Mouse (Mus musculus) lung, embryonic 15.5 days (tissue): ENCODE data around the gene Nphs2. TPM values are rescaled to one million over a fixed set of nuclear protein-coding genes. Genes with fewer than 3 reads are reported as not detected.
"Not testable (repeated sequence)": the region's sequence is repeated elsewhere in the genome, so short reads cannot be mapped to it uniquely, and the experiment has no call there.

Experiments
- ATAC-seq: fragments of 200-750 bp; cut with Nextera tagmentation; 2 replicates; pipeline ENCODE4 v1.8.0; 2017; ENCODE audit warnings: moderate number of reproducible peaks, borderline replicate concordance; ENCODE audit not compliant: low FRiP score, low TSS enrichment; ENCODE audit errors: extremely low read depth
- H3K27ac ChIP-seq: fragments of 300-500 bp; sonication (generic); 2 replicates; pipeline ENCODE4 v1.5.1; 2015; ENCODE audit warnings: moderate library complexity, mild to moderate bottlenecking, inconsistent platforms
- H3K27me3 ChIP-seq: fragments of 300-500 bp; sonication (generic); 2 replicates; pipeline ENCODE4 v1.6.1; 2015; ENCODE audit warnings: inconsistent platforms
- H3K36me3 ChIP-seq: fragments of 300-500 bp; sonication (generic); 2 replicates; pipeline ENCODE4 v1.6.1; 2015; ENCODE audit warnings: inconsistent platforms
- H3K4me1 ChIP-seq: fragments of 300-500 bp; sonication (generic); 2 replicates; pipeline ENCODE4 v1.6.1; 2015; ENCODE audit warnings: inconsistent platforms
- H3K4me2 ChIP-seq: fragments of 300-500 bp; sonication (generic); 2 replicates; pipeline ENCODE4 v1.6.1; 2015; ENCODE audit warnings: inconsistent platforms, mild to moderate bottlenecking, moderate library complexity
- H3K4me3 ChIP-seq: fragments of 300-500 bp; sonication (generic); 2 replicates; pipeline ENCODE4 v1.5.1; 2015; ENCODE audit warnings: mild to moderate bottlenecking, inconsistent platforms
- H3K9ac ChIP-seq: fragments of 300-500 bp; sonication (generic); 2 replicates; pipeline ENCODE4 v1.6.1; 2015; ENCODE audit warnings: inconsistent platforms
- H3K9me3 ChIP-seq: fragments of 300-500 bp; sonication (generic); 2 replicates; pipeline ENCODE4 v1.6.1; 2016; ENCODE audit warnings: inconsistent platforms
- WGBS: fragments of 180-500 bp; shearing (Covaris S2); methylation state at CpG from one replicate; pipeline ENCODE4 v1.1.7; 2015; 5-methylcytosine and 5-hydroxymethylcytosine counted together
- polyA plus RNA-seq: library from polyadenylated mRNA; unstranded; fragments of >200 nt; fragmentation: Nextera tagmentation; extraction: Ambion mirVana; gene quantifications from 2 replicates; pipeline ENCODE4 v1.2.1, GENCODE M21; 2015

The Nphs2 gene
- polyA plus RNA-seq, 1 experiment from 2014 or later = not detected

GRCm38 (mm10) chr1:156289222-156289587 is 21.3 kb upstream of the Nphs2 start:
- H3K4me1 ChIP-seq, H3K9me3 ChIP-seq, H3K4me2 ChIP-seq, ATAC-seq, H3K27ac ChIP-seq, H3K27me3 ChIP-seq, H3K4me3 ChIP-seq, H3K9ac ChIP-seq, H3K36me3 ChIP-seq: not testable (repeated sequence)
- WGBS = 61% methylated on average over 10 of the region's 10 CpGs

- no peaks in the 10 kb centered on the region for H3K9me3 ChIP-seq
- H3K4me2 ChIP-seq = no peak overlapping the region
- H3K9ac ChIP-seq = no peak overlapping the region
- H3K36me3 ChIP-seq = no peaks in the 10 kb centered on the region
- ATAC-seq = no peak
- WGBS = 75% methylated on average over 6 of the region's 6 CpGs
- no peak overlapping the region for H3K27ac ChIP-seq
- H3K27me3 ChIP-seq = no peaks in the 10 kb centered on the region
- H3K4me3 ChIP-seq = no peak overlapping the region
- no peaks in the 10 kb centered on the region for H3K4me1 ChIP-seq
Observed at GRCm38 (mm10) chr1:156290016-156290415, 20.5 kb upstream of the Nphs2 start.

DNA sequence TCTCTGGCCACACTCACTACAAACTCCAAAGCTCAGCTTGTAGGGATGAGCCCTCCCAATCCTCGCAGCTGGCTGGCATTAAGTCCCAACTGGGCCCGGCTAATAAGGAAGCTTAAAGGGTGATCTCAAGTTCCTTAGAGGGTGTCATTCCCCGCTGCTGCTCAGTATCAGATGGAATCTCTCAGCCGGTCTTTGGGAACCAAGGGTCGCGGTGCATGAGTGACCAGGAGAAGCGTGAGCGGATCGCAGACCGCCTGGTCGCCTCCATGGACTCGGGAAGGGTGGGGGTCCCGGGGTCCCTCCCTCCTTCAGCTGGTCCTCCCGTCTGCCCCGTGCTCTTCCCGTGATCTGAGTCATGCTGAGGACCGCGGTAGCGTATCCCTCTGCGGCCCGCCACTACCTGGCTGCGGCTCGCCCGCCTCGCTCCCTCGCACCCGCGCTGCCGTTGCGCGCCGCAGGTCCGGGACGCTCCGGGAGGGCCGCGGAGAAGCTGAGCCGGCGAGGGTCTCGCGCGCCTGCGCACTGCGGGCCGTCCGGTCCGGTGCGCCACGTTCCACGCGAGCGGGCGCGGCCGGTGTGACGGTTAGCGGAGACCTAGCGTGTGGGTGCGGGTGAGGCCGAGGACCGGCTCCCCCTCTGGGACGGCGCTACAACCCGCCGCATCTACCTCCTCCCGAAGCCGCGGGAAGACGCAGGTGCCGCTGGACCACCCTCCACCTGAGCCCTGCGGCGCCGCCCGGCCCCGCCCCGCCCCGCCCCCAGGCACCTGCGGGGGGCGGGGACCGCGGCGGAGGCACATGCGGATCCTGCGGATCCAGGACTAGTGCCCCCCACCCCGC is 7.4 kb upstream of the Nphs2 start, which contains the start of gene Tdrd5:
Gene Tdrd5 (minus strand): TSS at position 754 of the 839 bp plus-strand sequence.
- no peaks in the 10 kb centered on the region for H3K9me3 ChIP-seq
- H3K27me3 ChIP-seq = peaks cover 54% of the 10 kb centered on the region
- peak within 1 kb of the TSS; percentile 54 for H3K4me3 ChIP-seq
- ATAC-seq = peak; percentile 59
- WGBS = under 1% methylated on average over 67 of the region's 85 CpGs
- peak within 1 kb of the TSS; percentile 93 for H3K4me2 ChIP-seq
- no peak within 1 kb of the TSS for H3K27ac ChIP-seq
- H3K4me1 ChIP-seq = peaks cover 11% of the 10 kb centered on the region
- H3K9ac ChIP-seq = peak within 1 kb of the TSS; percentile 27
- no peaks in the 10 kb centered on the region for H3K36me3 ChIP-seq

GRCm38 (mm10) chr1:156308595-156308994 is 1.9 kb upstream of the Nphs2 start:
- Histone ChIP-seq H3K36me3 (no peaks in the 10 kb centered on the region), H3K4me1 (peaks cover 1% of the 10 kb centered on the region; the same call in 1 of the 2 replicates), H3K27ac (no peak overlapping the region), H3K9me3 (no peaks in the 10 kb centered on the region), H3K4me2 (no peak overlapping the region), H3K27me3 (peaks cover 67% of the 10 kb centered on the region), H3K4me3 (no peak overlapping the region), H3K9ac (no peak overlapping the region)
- 65% methylated on average over 1 of the region's 1 CpGs for WGBS
- ATAC-seq = no peak

DNA sequence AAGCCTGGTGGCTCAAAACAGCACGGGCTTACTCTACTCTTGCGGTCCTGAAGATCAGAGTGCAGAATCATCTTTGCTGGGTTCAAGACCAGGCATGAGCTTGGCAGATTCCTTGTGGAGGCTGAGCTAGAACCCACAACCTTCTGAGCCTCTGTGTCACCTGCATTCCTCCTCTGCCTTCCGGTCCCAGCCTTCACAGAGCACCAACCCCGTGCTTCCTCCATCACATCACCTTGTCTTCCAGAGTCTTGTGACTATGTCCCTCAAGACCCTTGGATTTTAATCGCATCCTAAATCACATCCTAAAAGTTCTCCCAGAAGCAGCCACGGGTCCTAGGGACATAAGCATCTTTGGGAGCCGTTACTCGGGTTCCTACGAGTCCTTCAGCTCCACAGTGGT is 12.6 kb downstream of the Nphs2 start:
- Histone ChIP-seq H3K4me2 (no peak overlapping the region), H3K27ac (no peak overlapping the region), H3K36me3 (no peaks in the 10 kb centered on the region), H3K27me3 (no peaks in the 10 kb centered on the region), H3K9ac (no peak overlapping the region), H3K4me3 (no peak overlapping the region), H3K9me3 (no peaks in the 10 kb centered on the region), H3K4me1 (no peaks in the 10 kb centered on the region)
- no peak for ATAC-seq
- WGBS = 84% methylated on average over 9 of the region's 9 CpGs

DNA sequence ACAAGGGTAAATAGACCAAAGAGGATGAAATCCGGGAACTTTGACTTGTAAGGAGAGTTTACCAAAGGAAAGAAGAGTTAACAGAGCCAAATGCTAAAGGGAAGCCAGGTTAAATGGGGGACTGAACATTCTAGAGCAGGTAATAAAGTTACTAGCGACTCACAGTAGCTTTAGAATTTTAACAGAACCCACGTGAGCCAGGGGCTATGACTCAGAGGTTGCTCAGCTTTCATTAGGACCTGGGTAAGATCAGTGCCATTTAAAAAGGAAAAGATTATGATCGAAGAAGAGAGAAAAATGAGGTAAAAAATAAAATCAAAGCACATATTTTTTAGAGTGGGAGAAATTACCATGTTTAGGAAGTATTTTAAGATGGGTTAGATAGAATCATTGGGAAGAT is 30.3 kb downstream of the Nphs2 start:
- H3K36me3 ChIP-seq = no peaks in the 10 kb centered on the region
- H3K9ac ChIP-seq = no peak overlapping the region
- H3K4me1 ChIP-seq = no peaks in the 10 kb centered on the region
- H3K27me3 ChIP-seq = no peaks in the 10 kb centered on the region
- H3K27ac ChIP-seq = no peak overlapping the region
- H3K9me3 ChIP-seq = no peaks in the 10 kb centered on the region
- WGBS = 68% methylated on average over 4 of the region's 4 CpGs
- no peak for ATAC-seq
- H3K4me2 ChIP-seq = no peak overlapping the region
- H3K4me3 ChIP-seq = no peak overlapping the region

DNA sequence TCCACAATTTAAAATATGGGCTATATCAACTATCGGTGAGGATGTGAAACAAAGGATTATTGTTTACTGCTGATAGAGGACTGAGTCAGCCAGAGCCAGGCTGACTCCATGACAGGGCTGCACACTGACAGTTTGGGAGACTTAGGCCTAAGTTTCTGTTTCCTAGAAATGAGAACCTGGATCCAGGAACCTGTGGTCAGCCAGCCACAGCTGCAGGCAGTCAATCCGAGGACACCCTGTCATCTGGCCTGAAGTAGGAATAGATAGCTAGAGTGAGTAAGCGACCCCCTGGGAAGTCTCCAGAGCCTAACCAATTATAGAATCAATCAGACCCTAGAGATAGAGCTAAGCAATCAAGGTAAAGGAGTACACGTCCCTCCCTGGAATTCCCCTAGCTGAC is 33.9 kb downstream of the Nphs2 start:
- no peak overlapping the region for H3K27ac ChIP-seq
- H3K36me3 ChIP-seq = no peaks in the 10 kb centered on the region
- no peak overlapping the region for H3K9ac ChIP-seq
- H3K27me3 ChIP-seq = no peaks in the 10 kb centered on the region
- H3K4me1 ChIP-seq = no peaks in the 10 kb centered on the region
- WGBS = 36% methylated on average over 4 of the region's 4 CpGs
- no peak overlapping the region for H3K4me3 ChIP-seq
- no peak for ATAC-seq
- no peaks in the 10 kb centered on the region for H3K9me3 ChIP-seq
- no peak overlapping the region for H3K4me2 ChIP-seq

GRCm38 (mm10) chr1:156345633-156346032 is 35.1 kb downstream of the Nphs2 start:
- Histone ChIP-seq H3K9ac (no peak overlapping the region), H3K4me3 (no peak overlapping the region), H3K4me2 (no peak overlapping the region), H3K36me3 (no peaks in the 10 kb centered on the region), H3K27ac (no peak overlapping the region), H3K4me1 (no peaks in the 10 kb centered on the region), H3K27me3 (no peaks in the 10 kb centered on the region), H3K9me3 (no peaks in the 10 kb centered on the region)
- 91% methylated on average over 4 of the region's 4 CpGs for WGBS
- no peak for ATAC-seq

- Histone ChIP-seq H3K27ac (no peak overlapping the region), H3K27me3 (no peaks in the 10 kb centered on the region), H3K4me1 (no peaks in the 10 kb centered on the region), H3K9me3 (no peaks in the 10 kb centered on the region), H3K4me3 (no peak overlapping the region), H3K9ac (no peak overlapping the region), H3K4me2 (no peak overlapping the region), H3K36me3 (no peaks in the 10 kb centered on the region)
- ATAC-seq = no peak
- WGBS = 70% methylated on average over 4 of the region's 4 CpGs
Observed at GRCm38 (mm10) chr1:156349031-156349430, 38.5 kb downstream of the Nphs2 start.

GRCm38 (mm10) chr1:156350441-156350840 is 39.9 kb downstream of the Nphs2 start:
- Histone ChIP-seq H3K4me2 (no peak overlapping the region), H3K27ac (no peak overlapping the region), H3K27me3 (no peaks in the 10 kb centered on the region), H3K9me3 (no peaks in the 10 kb centered on the region), H3K9ac (no peak overlapping the region), H3K4me1 (no peaks in the 10 kb centered on the region), H3K4me3 (no peak overlapping the region), H3K36me3 (no peaks in the 10 kb centered on the region)
- no peak for ATAC-seq
- WGBS = 74% methylated on average over 4 of the region's 4 CpGs

GRCm38 (mm10) chr1:156352466-156352865 is 41.9 kb downstream of the Nphs2 start:
- no peak for ATAC-seq
- no peaks in the 10 kb centered on the region for H3K36me3 ChIP-seq
- H3K9me3 ChIP-seq = no peaks in the 10 kb centered on the region
- 71% methylated on average over 2 of the region's 2 CpGs for WGBS
- no peaks in the 10 kb centered on the region for H3K27me3 ChIP-seq
- no peak overlapping the region for H3K4me2 ChIP-seq
- H3K4me3 ChIP-seq = no peak overlapping the region
- H3K4me1 ChIP-seq = no peaks in the 10 kb centered on the region
- no peak overlapping the region for H3K27ac ChIP-seq
- H3K9ac ChIP-seq = no peak overlapping the region

DNA sequence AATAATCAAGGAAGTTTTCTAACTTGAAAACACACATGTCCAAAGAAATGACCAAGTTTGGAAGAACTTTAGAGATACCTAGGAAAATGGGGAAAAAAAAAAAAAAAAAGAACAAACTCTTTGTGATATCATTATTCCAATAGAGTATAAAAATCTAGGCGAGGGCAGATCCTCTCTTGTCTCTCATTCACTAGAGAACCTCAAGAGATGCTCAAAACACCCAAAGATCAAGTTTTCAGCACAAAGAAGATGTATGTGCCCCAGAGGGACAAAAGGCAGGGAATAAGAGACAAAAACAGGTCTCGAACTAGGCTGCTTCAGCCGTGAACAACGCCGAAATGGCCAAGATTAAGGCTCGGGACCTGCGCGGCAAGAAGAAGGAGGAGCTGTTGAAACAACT is 55.2 kb downstream of the Nphs2 start, which contains the start of gene Gm2000:
Gene Gm2000 (plus strand): TSS at position 301 of the 400 bp plus-strand sequence.
- H3K36me3 ChIP-seq = no peaks in the 10 kb centered on the region
- 84% methylated on average over 8 of the region's 8 CpGs for WGBS

More for the DNA sequence above, 55.2 kb downstream of the Nphs2 start, which contains the start of gene Gm2000:
- Histone ChIP-seq H3K27ac (no peak within 1 kb of the TSS), H3K4me1 (no peaks in the 10 kb centered on the region), H3K4me2 (no peak within 1 kb of the TSS), H3K4me3 (no peak within 1 kb of the TSS), H3K9ac (no peak within 1 kb of the TSS), H3K9me3 (no peaks in the 10 kb centered on the region; the same call in 1 of the 2 replicates), H3K27me3 (no peaks in the 10 kb centered on the region)
- ATAC-seq = no peak
